Mouse (Mus musculus): ENCODE measurements around the gene Actl6b.

- TF ChIP-seq CTCF (IDR thresholded peaks at IDR 0.05; ENCODE audit: low read depth) (no peak), EP300 (IDR thresholded peaks at IDR 0.05; ENCODE audit: low read depth) (no peak)
These were observed 25.9 kb upstream of the Actl6b start for GRCm38 (mm10) chr5:137527413-137527812.

Data from liver, embryonic 14.5 days (tissue).